Mouse (Mus musculus) heart, postnatal 0 days (tissue): ENCODE results near the gene Vmn1r172. TPM values are rescaled to one million over a fixed set of nuclear protein-coding genes. Genes with fewer than 3 reads are reported as not detected.
"Not testable (repeated sequence)": the region's sequence is repeated elsewhere in the genome, so short reads cannot be mapped to it uniquely, and the experiment has no call there.

ENCODE experiments used
- ATAC-seq: fragments of 200-750 bp; cut with Nextera tagmentation; 2 replicates; pipeline ENCODE4 v1.8.0; 2017; ENCODE audit warnings: low read depth, moderate number of reproducible peaks, moderate library complexity; ENCODE audit not compliant: insufficient read depth
- DNase-seq: peaks from one replicate; pipeline ENCODE4 v3.0.0-alpha.2; 2016; ENCODE audit warnings: low spot score
- H3K27ac ChIP-seq: fragments of 300-500 bp; sonication (generic); 2 replicates; pipeline ENCODE4 v1.5.1; 2014; ENCODE audit warnings: low read depth, mild to moderate bottlenecking
- H3K27me3 ChIP-seq: fragments of 300-500 bp; sonication (generic); 2 replicates; pipeline ENCODE4 v1.6.1; 2014; ENCODE audit warnings: low read length, mixed read lengths; ENCODE audit not compliant: control insufficient read depth, insufficient read depth
- H3K36me3 ChIP-seq: fragments of 300-500 bp; sonication (generic); replicated peaks from 2 replicates; pipeline ENCODE4 v1.6.1; 2014; ENCODE audit warnings: low read length, mixed read lengths; ENCODE audit not compliant: control insufficient read depth, insufficient read depth
- H3K4me1 ChIP-seq: fragments of 300-500 bp; sonication (generic); 2 replicates; pipeline ENCODE4 v1.6.1; 2014; ENCODE audit warnings: antibody characterized with exemption; ENCODE audit not compliant: control insufficient read depth, insufficient read depth
- H3K4me2 ChIP-seq: fragments of 300-500 bp; sonication (generic); 2 replicates; pipeline ENCODE4 v1.6.1; 2014; ENCODE audit warnings: low read depth, mild to moderate bottlenecking, low read length, moderate library complexity
- H3K4me3 ChIP-seq: fragments of 300-500 bp; sonication (generic); 2 replicates; pipeline ENCODE4 v1.5.1; 2014; ENCODE audit warnings: low read depth, low read length
- H3K9ac ChIP-seq: fragments of 300-500 bp; sonication (generic); replicated peaks from 2 replicates; pipeline ENCODE4 v1.6.1; 2014; ENCODE audit warnings: low read depth, low read length, mixed read lengths
- H3K9me3 ChIP-seq: fragments of 300-500 bp; sonication (generic); replicated peaks from 2 replicates; pipeline ENCODE4 v1.6.1; 2016; ENCODE audit warnings: low read length; ENCODE audit not compliant: control insufficient read depth
- CTCF ChIP-seq: IDR thresholded peaks from 2 replicates; pipeline ENCODE4 v1.5.1; 2016; ENCODE audit warnings: antibody characterized with exemption, control low read depth, low read depth
- EP300 ChIP-seq: IDR thresholded peaks from 2 replicates; pipeline ENCODE4 v1.6.1; 2016; ENCODE audit warnings: antibody characterized with exemption, low read depth
- WGBS: fragments of 180-500 bp; shearing (Covaris S2); extraction: QIAGEN DNeasy Blood & Tissue Kit; methylation state at CpG from one replicate; pipeline ENCODE4 v1.1.7; 2014; 5-methylcytosine and 5-hydroxymethylcytosine counted together
- polyA plus RNA-seq: library from polyadenylated mRNA; unstranded; fragments of >200 nt; fragmentation: Nextera tagmentation; extraction: Ambion mirVana; gene quantifications from 2 replicates; pipeline ENCODE4 v1.2.1, GENCODE M21; 2015
- total RNA-seq: library from RNA; depleted of rRNA; stranded (reverse); fragments of >200 nt; gene quantifications from 2 replicates; pipeline ENCODE4 v1.2.3, GENCODE M21; 2014; ENCODE audit warnings: low replicate concordance; rRNA removed

Gene Vmn1r172
- total RNA-seq (not detected in 2 replicates), polyA plus RNA-seq (not detected in 2 replicates)

GRCm38 (mm10) chr7:23658016-23658415 is at the start of gene Vmn1r172:
Vmn1r172 (plus strand) TSS chr7:23658316.
- no peak for DNase-seq
- WGBS: 47% methylated on average over 2 of the region's 2 CpGs

GRCm38 (mm10) chr7:23630422-23630821 is 27.7 kb upstream of the Vmn1r172 start, which contains the start of gene Vmn1r171:
Vmn1r171 (plus strand) TSS chr7:23630722.
- Histone ChIP-seq H3K27me3 (no peaks in the 10 kb centered on the region), H3K9me3 (0 out of 2 replicates have a peak, but pooled peaks cover 3% of the 10 kb centered on the region), H3K4me3 (no peak within 1 kb of the TSS), H3K36me3 (no peaks in the 10 kb centered on the region), H3K4me2 (no peak within 1 kb of the TSS), H3K27ac (no peak within 1 kb of the TSS), H3K4me1 (no peaks in the 10 kb centered on the region), H3K9ac (no peak within 1 kb of the TSS)
- DNase-seq: no peak
- no peak for ATAC-seq
- TF ChIP-seq EP300: no peak
- TF ChIP-seq CTCF: no peak

More at GRCm38 (mm10) chr7:23658016-23658415, at the start of gene Vmn1r172:
- Histone ChIP-seq H3K27ac (no peak within 1 kb of the TSS), H3K27me3 (no peaks in the 10 kb centered on the region), H3K9me3 (no peaks in the 10 kb centered on the region), H3K36me3 (no peaks in the 10 kb centered on the region), H3K4me1 (no peaks in the 10 kb centered on the region), H3K4me2 (no peak within 1 kb of the TSS), H3K4me3 (no peak within 1 kb of the TSS), H3K9ac (no peak within 1 kb of the TSS)
- no peak for TF ChIP-seq EP300
- TF ChIP-seq CTCF: no peak
- no peak for ATAC-seq

DNA sequence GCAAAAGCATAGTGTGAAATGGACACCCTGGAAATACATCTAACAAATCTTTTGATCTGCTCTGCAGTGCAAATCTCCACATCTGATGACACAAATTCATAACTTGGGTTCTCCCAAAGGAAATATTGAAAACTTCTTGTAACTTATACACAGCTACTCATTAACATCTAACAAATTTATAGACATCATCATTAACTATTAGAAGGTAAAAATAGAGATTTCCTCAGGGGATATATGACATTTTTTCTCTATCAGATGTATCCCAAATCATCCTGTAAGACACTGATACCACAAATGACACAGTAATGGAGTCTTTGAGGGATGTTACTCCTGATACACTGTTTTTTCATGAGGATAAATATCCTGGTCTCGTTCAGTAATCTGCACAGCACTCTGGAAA is 42.3 kb downstream of the Vmn1r172 start, which contains the start of gene Vmn1r173:
Gene Vmn1r173, plus strand, starts transcription at position 301 of the 400 bp plus-strand sequence.
- not testable (repeated sequence) for DNase-seq, ATAC-seq
- 36% methylated on average over 1 of the region's 1 CpGs for WGBS

More for the DNA sequence above, 42.3 kb downstream of the Vmn1r172 start, which contains the start of gene Vmn1r173:
- H3K27ac ChIP-seq, H3K4me1 ChIP-seq, H3K4me3 ChIP-seq, H3K27me3 ChIP-seq, H3K4me2 ChIP-seq, H3K9me3 ChIP-seq, H3K9ac ChIP-seq, H3K36me3 ChIP-seq: not testable (repeated sequence)

Other genes starting within 250 kb of the Vmn1r172 start
- gene Vmn1r167, start 151.1 kb upstream of the Vmn1r172 start, total RNA-seq: not detected in 2 replicates
- gene Vmn1r167, start 151.1 kb upstream of the Vmn1r172 start, polyA plus RNA-seq: not detected in 2 replicates
- not detected in 2 replicates for gene Vmn1r168, start 118.6 kb upstream of the Vmn1r172 start, total RNA-seq
- not detected in 2 replicates for gene Vmn1r168, start 118.6 kb upstream of the Vmn1r172 start, polyA plus RNA-seq
- gene Vmn1r169, start 82.8 kb upstream of the Vmn1r172 start, total RNA-seq: not detected in 2 replicates
- gene Vmn1r169, start 82.8 kb upstream of the Vmn1r172 start, polyA plus RNA-seq: not detected in 2 replicates
- not detected in 2 replicates for gene Vmn1r170, start 52.1 kb upstream of the Vmn1r172 start, total RNA-seq
- gene Vmn1r170, start 52.1 kb upstream of the Vmn1r172 start, polyA plus RNA-seq: not detected in 2 replicates
- not detected in 2 replicates for gene Vmn1r171, start 27.6 kb upstream of the Vmn1r172 start, total RNA-seq
- not detected in 2 replicates for gene Vmn1r171, start 27.6 kb upstream of the Vmn1r172 start, polyA plus RNA-seq
- gene Vmn1r173, start 42.4 kb downstream of the Vmn1r172 start, total RNA-seq: not detected in 2 replicates
- not detected in 2 replicates for gene Vmn1r173, start 42.4 kb downstream of the Vmn1r172 start, polyA plus RNA-seq
- not detected in 2 replicates for gene Vmn1r174, start 94.0 kb downstream of the Vmn1r172 start, total RNA-seq
- gene Vmn1r174, start 94.0 kb downstream of the Vmn1r172 start, polyA plus RNA-seq: not detected in 2 replicates
- not detected in 2 replicates for gene Vmn1r175, start 152.3 kb downstream of the Vmn1r172 start, total RNA-seq
- gene Vmn1r175, start 152.3 kb downstream of the Vmn1r172 start, polyA plus RNA-seq: not detected in 2 replicates
- gene Vmn1r176, start 179.1 kb downstream of the Vmn1r172 start, total RNA-seq: not detected in 2 replicates
- not detected in 2 replicates for gene Vmn1r176, start 179.1 kb downstream of the Vmn1r172 start, polyA plus RNA-seq
- gene Vmn1r177, start 208.1 kb downstream of the Vmn1r172 start, total RNA-seq: not detected in 2 replicates
- gene Vmn1r177, start 208.1 kb downstream of the Vmn1r172 start, polyA plus RNA-seq: not detected in 2 replicates
- not detected in 2 replicates for gene Vmn1r178, start 233.7 kb downstream of the Vmn1r172 start, total RNA-seq
- gene Vmn1r178, start 233.7 kb downstream of the Vmn1r172 start, polyA plus RNA-seq: not detected in 2 replicates